Mouse (Mus musculus): ENCODE results near the gene Aldh3b3.

GRCm38 (mm10) chr19:4018743-4019583 lies 60.5 kb downstream of the Aldh3b3 start:
- TF ChIP-seq CTCF (IDR thresholded peaks at IDR 0.05; ENCODE audit: borderline replicate concordance, control insufficient read depth, extremely low read depth, insufficient read depth, low read length, poor library complexity) (0 out of 2 replicates have a peak, but pooled peaks have one; percentile 32), POLR2A (IDR thresholded peaks at IDR 0.05; ENCODE audit: control insufficient read depth, extremely low read depth, insufficient read depth, low read length, poor library complexity) (no peak)
